Mouse (Mus musculus): ENCODE measurements around the gene Aak1. TPM values are rescaled to one million over a fixed set of nuclear protein-coding genes. Genes with fewer than 3 reads are reported as not detected.

The Aak1 gene
- total and polyA plus RNA-seq, 2 experiments from 2014 or later: 9.2 to 46.7 TPM

GRCm38 (mm10) chr6:87041431-87041830 lies 192.1 kb downstream of the Aak1 start:
- DNase-seq (ENCODE audit: low spot score) (no peak), ATAC-seq (ENCODE audit: insufficient read depth, low read depth) (no peak)
- peaks cover 8% of the 10 kb centered on the region; the same call in 1 of the 2 replicates for H3K4me1 ChIP-seq (ENCODE audit: control insufficient read depth, insufficient read depth)
- no peaks in the 10 kb centered on the region for H3K27me3 ChIP-seq (ENCODE audit: control insufficient read depth, insufficient read depth, low read length)
- no peak overlapping the region for H3K9ac ChIP-seq (replicated peaks; ENCODE audit: low read depth, low read length)
- peak overlapping the region; percentile 39; the same call in 1 of the 2 replicates for H3K27ac ChIP-seq (ENCODE audit: low read depth)
- H3K4me3 ChIP-seq (ENCODE audit: low read depth, low read length): peak overlapping the region; percentile 70; the same call in 1 of the 2 replicates
- WGBS: 89% methylated on average over 7 of the region's 7 CpGs
- H3K36me3 ChIP-seq (replicated peaks; ENCODE audit: control insufficient read depth, insufficient read depth, low read length): no peaks in the 10 kb centered on the region
- H3K9me3 ChIP-seq (replicated peaks; ENCODE audit: control insufficient read depth, low read length): no peaks in the 10 kb centered on the region
- H3K4me2 ChIP-seq (ENCODE audit: low read depth, low read length): no peak overlapping the region
- no peak for TF ChIP-seq EP300 (IDR thresholded peaks at IDR 0.05; ENCODE audit: low read depth)
- no peak for TF ChIP-seq CTCF (IDR thresholded peaks at IDR 0.05; ENCODE audit: low read depth)

- no peak; the same call in 1 of the 2 replicates for ATAC-seq (ENCODE audit: insufficient read depth, low read depth)
- Histone ChIP-seq H3K36me3 (replicated peaks; ENCODE audit: control insufficient read depth, insufficient read depth, low read length) (no peaks in the 10 kb centered on the region), H3K9me3 (replicated peaks; ENCODE audit: control insufficient read depth, low read length) (no peaks in the 10 kb centered on the region), H3K9ac (replicated peaks; ENCODE audit: low read depth, low read length) (peak overlapping the region; percentile 78), H3K4me3 (ENCODE audit: low read depth, low read length) (peak overlapping the region; percentile 70), H3K27me3 (ENCODE audit: control insufficient read depth, insufficient read depth, low read length) (no peaks in the 10 kb centered on the region), H3K4me2 (ENCODE audit: low read depth, low read length) (peak overlapping the region; percentile 75), H3K4me1 (ENCODE audit: control insufficient read depth, insufficient read depth) (peaks cover 8% of the 10 kb centered on the region; the same call in 1 of the 2 replicates), H3K27ac (ENCODE audit: low read depth) (peak overlapping the region; percentile 99)
- under 1% methylated on average over 11 of the region's 11 CpGs for WGBS
- DNase-seq (ENCODE audit: low spot score): no peak
- no peak for TF ChIP-seq EP300 (IDR thresholded peaks at IDR 0.05; ENCODE audit: low read depth)
- no peak for TF ChIP-seq CTCF (IDR thresholded peaks at IDR 0.05; ENCODE audit: low read depth)
Measured at GRCm38 (mm10) chr6:87042004-87042336, 192.7 kb downstream of the Aak1 start.

- Histone ChIP-seq H3K36me3 (replicated peaks; ENCODE audit: control insufficient read depth, insufficient read depth, low read length) (no peaks in the 10 kb centered on the region), H3K27ac (ENCODE audit: low read depth) (peak within 1 kb of the TSS; percentile 99), H3K9ac (replicated peaks; ENCODE audit: low read depth, low read length) (peak within 1 kb of the TSS; percentile 78), H3K4me1 (ENCODE audit: control insufficient read depth, insufficient read depth) (peaks cover 8% of the 10 kb centered on the region; the same call in 1 of the 2 replicates), H3K9me3 (replicated peaks; ENCODE audit: control insufficient read depth, low read length) (no peaks in the 10 kb centered on the region), H3K27me3 (ENCODE audit: control insufficient read depth, insufficient read depth, low read length) (no peaks in the 10 kb centered on the region), H3K4me3 (ENCODE audit: low read depth, low read length) (peak within 1 kb of the TSS; percentile 70), H3K4me2 (ENCODE audit: low read depth, low read length) (peak within 1 kb of the TSS; percentile 75)
- peak; percentile 97 for ATAC-seq (ENCODE audit: insufficient read depth, low read depth)
- TF ChIP-seq EP300 (IDR thresholded peaks at IDR 0.05; ENCODE audit: low read depth) (no peak), CTCF (IDR thresholded peaks at IDR 0.05; ENCODE audit: low read depth) (no peak)
- WGBS: under 1% methylated on average over 65 of the region's 68 CpGs
- peak; percentile 93 for DNase-seq (ENCODE audit: low spot score)
Measured at GRCm38 (mm10) chr6:87042337-87043130, 193.2 kb downstream of the Aak1 start, which contains the start of gene Gfpt1. Gene Gfpt1 (plus strand): TSS chr6:87042846.

- H3K27me3 ChIP-seq (ENCODE audit: control insufficient read depth, insufficient read depth, low read length): no peaks in the 10 kb centered on the region
- peak overlapping the region; percentile 63 for H3K27ac ChIP-seq (ENCODE audit: low read depth)
- no peaks in the 10 kb centered on the region for H3K9me3 ChIP-seq (replicated peaks; ENCODE audit: control insufficient read depth, low read length)
- DNase-seq (ENCODE audit: low spot score) (peak; percentile 30), ATAC-seq (ENCODE audit: insufficient read depth, low read depth) (no peak; the same call in 1 of the 2 replicates)
- peaks cover 8% of the 10 kb centered on the region; the same call in 1 of the 2 replicates for H3K4me1 ChIP-seq (ENCODE audit: control insufficient read depth, insufficient read depth)
- peak overlapping the region; percentile 70 for H3K4me3 ChIP-seq (ENCODE audit: low read depth, low read length)
- TF ChIP-seq EP300 (IDR thresholded peaks at IDR 0.05; ENCODE audit: low read depth): no peak
- TF ChIP-seq CTCF (IDR thresholded peaks at IDR 0.05; ENCODE audit: low read depth): no peak
- WGBS: 2% methylated on average over 9 of the region's 9 CpGs
- peak overlapping the region; percentile 75 for H3K4me2 ChIP-seq (ENCODE audit: low read depth, low read length)
- no peaks in the 10 kb centered on the region for H3K36me3 ChIP-seq (replicated peaks; ENCODE audit: control insufficient read depth, insufficient read depth, low read length)
- H3K9ac ChIP-seq (replicated peaks; ENCODE audit: low read depth, low read length): peak overlapping the region; percentile 78
Measured at GRCm38 (mm10) chr6:87043131-87043516, 193.8 kb downstream of the Aak1 start.

- ATAC-seq (ENCODE audit: insufficient read depth, low read depth) (no peak), DNase-seq (ENCODE audit: low spot score) (no peak)
- 66% methylated on average over 2 of the region's 2 CpGs for WGBS
- Histone ChIP-seq H3K4me1 (ENCODE audit: control insufficient read depth, insufficient read depth) (peaks cover 8% of the 10 kb centered on the region; the same call in 1 of the 2 replicates), H3K9me3 (replicated peaks; ENCODE audit: control insufficient read depth, low read length) (no peaks in the 10 kb centered on the region), H3K9ac (replicated peaks; ENCODE audit: low read depth, low read length) (no peak overlapping the region), H3K4me3 (ENCODE audit: low read depth, low read length) (no peak overlapping the region), H3K36me3 (replicated peaks; ENCODE audit: control insufficient read depth, insufficient read depth, low read length) (0 out of 2 replicates have a peak, but pooled peaks cover 6% of the 10 kb centered on the region), H3K27ac (ENCODE audit: low read depth) (no peak overlapping the region), H3K27me3 (ENCODE audit: control insufficient read depth, insufficient read depth, low read length) (no peaks in the 10 kb centered on the region), H3K4me2 (ENCODE audit: low read depth, low read length) (no peak overlapping the region)
- TF ChIP-seq CTCF (IDR thresholded peaks at IDR 0.05; ENCODE audit: low read depth) (no peak), EP300 (IDR thresholded peaks at IDR 0.05; ENCODE audit: low read depth) (no peak)
Measured at GRCm38 (mm10) chr6:87044895-87045294, 195.6 kb downstream of the Aak1 start.
